Mouse (Mus musculus) stomach, postnatal 0 days (tissue): ENCODE measurements around the gene Ifnlr1.

Experiments used
- CTCF ChIP-seq: IDR thresholded peaks from 2 replicates; pipeline ENCODE4 v1.5.1; 2016; ENCODE audit warnings: antibody characterized with exemption, low read depth, mild to moderate bottlenecking, moderate library complexity
- EP300 ChIP-seq: optimal IDR thresholded peaks from 2 replicates; pipeline ENCODE3; 2016; ENCODE audit warnings: antibody characterized with exemption

DNA sequence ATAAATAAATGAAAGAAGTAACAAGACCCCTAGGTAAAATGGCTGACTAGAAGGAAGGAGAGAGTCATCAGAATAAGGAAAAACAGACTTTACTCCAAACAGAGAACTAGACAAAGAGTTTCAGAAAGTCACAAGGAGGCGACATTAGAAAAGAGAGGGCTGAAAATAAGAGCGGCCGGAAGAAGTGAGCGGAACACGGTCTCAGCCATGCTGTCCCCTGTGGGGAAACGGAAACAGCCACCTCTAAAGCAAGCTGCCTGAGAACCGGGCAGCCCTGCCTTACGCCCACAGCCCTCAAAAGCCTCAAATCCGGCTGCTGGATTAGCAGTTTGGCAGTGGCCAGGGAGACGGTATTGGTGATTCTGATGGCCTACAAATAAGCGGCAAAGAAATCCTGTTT, 23.5 kb downstream of the Ifnlr1 start:
- no peak for TF ChIP-seq EP300
- no peak for TF ChIP-seq CTCF
